Mouse (Mus musculus): Measurements from ENCODE around the gene Ppp1r13b.

Ppp1r13b gene

DNA sequence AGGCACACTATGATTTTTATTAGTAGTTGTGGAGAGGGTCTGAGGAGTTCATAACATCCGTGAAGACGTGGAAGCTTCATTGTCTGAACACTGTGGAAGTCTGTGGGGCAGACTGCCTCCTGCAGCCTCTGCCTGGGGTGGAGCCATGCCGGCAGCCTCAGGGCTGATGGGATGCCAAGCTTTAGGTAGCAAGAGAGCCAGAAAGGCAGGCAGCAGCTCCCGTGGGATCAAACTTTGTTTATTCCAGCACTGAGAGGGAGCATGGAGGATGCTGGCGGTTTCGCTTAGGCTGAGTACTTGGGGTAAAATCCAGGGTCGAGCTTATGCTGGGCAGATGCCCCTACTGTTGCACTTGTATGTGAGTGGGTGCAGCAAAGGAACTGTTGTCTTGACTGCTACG, 110.7 kb downstream of the Ppp1r13b start:
- ChIA-PET POLR2A (interaction anchor here in 2 of 4 experiments (0.5 to 14.5 kb wide), 16 partner anchors 7 to 588 kb away, joined by 3 to 179 read pairs (median 4); partner anchors contain the start of genes Xrcc3 (in 2 of the 2) and Zfyve21 (in 2 of the 2)), CTCF (interaction anchor here in 2 of 4 experiments (0.7 to 1.0 kb wide), 3 partner anchors 18 to 170 kb away, joined by 3 to 4 read pairs (median 3); no protein-coding TSS in a partner anchor)

GRCm38 (mm10) chr12:111795180-111795895, 112.6 kb downstream of the Ppp1r13b start:
- POLR2A ChIA-PET, result interaction anchor here in 3 of 4 experiments (0.7 to 14.5 kb wide), 20 partner anchors 7 to 255 kb away, joined by 3 to 179 read pairs (median 4); partner anchors contain the start of genes Xrcc3 (in 3 of the 3), Zfyve21 (in 3 of the 3), Klc1 (in 1 of the 3) and Mark3 (in 1 of the 3)
- CTCF ChIA-PET, result interaction anchor here in 2 of 4 experiments (0.5 to 1.1 kb wide), 3 partner anchors 16 to 56 kb away, joined by 4 read pairs; no protein-coding TSS in a partner anchor

GRCm38 (mm10) chr12:111794526-111795179, 113.3 kb downstream of the Ppp1r13b start:
- CTCF ChIA-PET, result interaction anchor here in 2 of 4 experiments (0.5 to 1.1 kb wide), 4 partner anchors 15 to 62 kb away, joined by 4 read pairs; no protein-coding TSS in a partner anchor
- POLR2A ChIA-PET, result interaction anchor here in 2 of 4 experiments (0.8 to 14.5 kb wide), 15 partner anchors 7 to 255 kb away, joined by 3 to 179 read pairs (median 8); partner anchors contain the start of genes Mark3 (in 1 of the 2), Xrcc3 (in 1 of the 2) and Zfyve21 (in 1 of the 2)

- CTCF ChIA-PET, result interaction anchor here in 1 of 4 experiments (0.5 to 1.1 kb wide), 3 partner anchors 14 to 77 kb away, joined by 4 read pairs; no protein-coding TSS in a partner anchor
- POLR2A ChIA-PET, result interaction anchor here in 3 of 4 experiments (0.6 to 14.5 kb wide), 13 partner anchors 8 to 646 kb away, joined by 3 to 179 read pairs (median 8); partner anchors contain the start of genes Xrcc3 (in 1 of the 3) and Zfyve21 (in 1 of the 3)
Measured at GRCm38 (mm10) chr12:111794102-111794501, 113.8 kb downstream of the Ppp1r13b start.

DNA sequence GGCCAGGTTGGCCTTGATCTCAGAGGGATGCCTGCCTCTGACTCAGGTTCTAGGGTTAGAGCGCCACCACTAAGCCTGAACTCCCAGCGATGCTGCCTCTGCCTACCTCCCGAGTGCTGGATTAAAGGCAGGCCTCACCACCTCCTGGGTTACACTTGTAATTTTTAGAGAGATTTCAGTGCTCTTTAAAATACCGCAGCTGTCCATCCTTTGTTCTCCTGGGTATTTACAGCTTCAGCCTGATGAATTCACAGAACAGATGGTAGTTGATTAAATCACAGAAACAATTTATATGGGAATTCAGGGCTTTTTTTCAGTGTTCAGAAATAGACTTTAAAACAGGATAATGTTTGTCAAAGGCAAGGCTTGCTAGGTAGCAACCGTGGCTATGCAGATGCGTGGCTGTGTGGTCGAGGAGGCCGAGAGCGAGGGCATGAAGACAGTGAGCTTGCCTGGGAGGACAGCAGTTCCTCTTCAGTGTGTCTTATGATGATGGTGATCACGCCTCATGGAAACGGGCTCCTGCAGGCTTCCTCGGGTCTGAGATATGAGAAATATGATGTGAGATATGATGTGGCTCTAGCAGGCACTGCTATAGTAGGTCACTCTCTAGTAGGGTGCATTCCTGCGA, 116.3 kb downstream of the Ppp1r13b start:
- POLR2A ChIA-PET, result interaction anchor here in 2 of 4 experiments (1.9 to 6.5 kb wide), 4 partner anchors 10 to 26 kb away, joined by 6 to 32 read pairs (median 16); partner anchors contain the start of genes Xrcc3 (in 1 of the 2) and Zfyve21 (in 1 of the 2)
- CTCF ChIA-PET, result interaction anchor here in 1 of 4 experiments (0.5 to 0.6 kb wide), 2 partner anchors 19 to 1138 kb away, joined by 3 read pairs; partner anchors contain the start of gene Jag2

DNA sequence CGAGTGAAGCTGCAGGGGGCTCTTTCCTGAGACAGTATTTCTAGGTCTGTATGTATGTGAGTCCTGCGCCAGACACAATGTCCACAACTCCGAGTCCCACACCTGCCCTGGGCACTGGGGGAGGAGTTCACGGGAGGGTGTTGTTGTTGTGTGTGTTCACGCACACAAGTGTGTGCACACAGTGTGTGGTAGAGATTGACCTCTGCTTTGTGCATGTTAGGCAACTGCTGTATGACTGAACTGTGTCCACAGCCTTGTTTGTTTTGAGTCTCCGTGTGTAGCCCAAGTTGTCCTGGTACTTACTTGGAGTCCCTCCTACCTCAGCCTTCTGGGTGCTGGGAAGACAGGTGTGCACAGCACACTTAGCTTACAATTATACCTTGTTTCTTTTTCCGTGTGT, 117.3 kb downstream of the Ppp1r13b start:
- POLR2A ChIA-PET, result interaction anchor here in 2 of 4 experiments (1.1 to 5.1 kb wide), 7 partner anchors 8 to 46 kb away, joined by 3 to 24 read pairs (median 7); partner anchors contain the start of genes Xrcc3 (in 1 of the 2) and Zfyve21 (in 1 of the 2)
- CTCF ChIA-PET, result interaction anchor here in 1 of 4 experiments (1.2 kb wide), 1 partner anchor 26 kb away, joined by 3 read pairs; no protein-coding TSS in a partner anchor

- CTCF ChIA-PET, result interaction anchor here in 1 of 4 experiments (1.2 kb wide), 1 partner anchor 26 kb away, joined by 3 read pairs; no protein-coding TSS in a partner anchor
- POLR2A ChIA-PET, result interaction anchor here in 2 of 4 experiments (1.0 to 5.1 kb wide), 9 partner anchors 9 to 45 kb away, joined by 3 to 24 read pairs (median 7); partner anchors contain the start of genes Xrcc3 (in 1 of the 2) and Zfyve21 (in 1 of the 2)
Measured at GRCm38 (mm10) chr12:111790090-111790489, 117.8 kb downstream of the Ppp1r13b start.

DNA sequence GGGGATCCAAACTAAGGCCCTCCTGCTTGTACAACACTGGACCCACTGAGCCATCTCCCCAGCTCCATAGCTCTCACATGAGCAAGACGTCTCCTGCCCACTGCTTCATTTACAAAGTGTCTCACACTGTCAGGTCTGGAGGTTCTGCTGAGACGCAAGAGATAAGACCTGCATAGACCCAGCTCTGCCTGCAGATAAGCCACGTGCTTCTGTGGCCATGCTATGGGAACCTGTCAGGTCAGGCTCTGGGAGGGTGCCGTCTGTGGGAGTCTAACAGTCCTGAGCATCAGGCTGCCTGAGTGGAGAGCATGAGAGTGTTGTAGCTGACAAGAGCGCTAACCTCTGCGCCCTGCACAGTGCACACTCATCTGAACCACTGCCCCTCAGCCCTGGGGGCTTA, 120.9 kb downstream of the Ppp1r13b start:
- ChIA-PET POLR2A (interaction anchor here in 3 of 4 experiments (0.6 to 5.1 kb wide), 23 partner anchors 9 to 771 kb away, joined by 3 to 24 read pairs (median 6); partner anchors contain the start of genes Xrcc3 (in 3 of the 3) and Zfyve21 (in 3 of the 3)), CTCF (interaction anchor here (0.6 to 2.4 kb wide), 5 partner anchors 7 to 180 kb away, joined by 3 to 10 read pairs (median 8); partner anchors contain the start of gene Atp5mpl (in 1 of the 4))

DNA sequence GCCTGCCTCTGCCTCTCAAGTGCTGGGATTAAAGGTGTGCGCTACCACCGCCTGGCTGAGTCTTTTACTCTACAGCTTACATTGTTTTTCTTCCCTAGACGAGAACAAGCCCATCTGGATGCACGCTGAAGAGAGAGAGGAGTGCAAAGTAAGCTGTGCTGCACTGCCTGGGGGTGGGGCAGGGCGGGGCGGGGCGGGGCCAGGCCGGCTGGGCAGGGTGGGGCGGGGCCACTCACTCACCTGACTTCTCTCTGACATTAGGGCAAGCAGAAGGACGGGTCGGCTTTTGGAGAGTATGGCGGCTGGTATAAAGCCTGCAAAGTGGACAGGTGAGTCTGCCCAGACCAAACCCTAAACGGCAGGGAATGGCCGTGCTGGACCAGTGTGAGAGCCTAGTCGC, 122.7 kb downstream of the Ppp1r13b start:
- CTCF ChIA-PET, result interaction anchor here in 1 of 4 experiments (0.6 kb wide), 1 partner anchor 76 kb away, joined by 3 read pairs; no protein-coding TSS in a partner anchor

DNA sequence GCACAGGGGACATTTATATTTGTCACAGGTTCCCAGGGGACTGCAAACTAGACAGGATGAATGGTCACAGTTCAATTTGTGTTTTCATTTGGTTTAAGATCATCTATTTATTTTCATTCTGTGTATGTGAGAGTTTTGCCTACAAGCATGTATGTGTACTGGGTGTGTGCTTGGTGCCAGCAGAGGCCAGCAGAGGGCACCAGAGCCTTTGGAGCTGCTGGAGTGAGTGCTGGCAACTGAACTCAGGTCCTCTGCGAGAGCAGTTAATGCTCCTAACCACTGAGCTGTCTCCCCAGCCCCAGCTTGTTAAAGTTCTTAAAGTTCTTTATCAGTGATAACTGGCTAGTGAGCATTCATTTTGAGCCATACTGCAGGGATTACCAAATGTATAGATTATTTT, 128.4 kb downstream of the Ppp1r13b start:
- ChIA-PET POLR2A (interaction anchor here in 2 of 4 experiments (0.7 to 1.5 kb wide), 3 partner anchors 11 to 71 kb away, joined by 3 to 5 read pairs (median 3); partner anchors contain the start of genes Xrcc3 (in 1 of the 2) and Zfyve21 (in 1 of the 2)), CTCF (interaction anchor here (0.6 to 1.5 kb wide), 29 partner anchors 8 to 1318 kb away, joined by 3 to 10 read pairs (median 3); partner anchors contain the start of gene Zfyve21 (in 1 of the 4))

More for the DNA sequence above, 122.7 kb downstream of the Ppp1r13b start:
- POLR2A ChIA-PET, result interaction anchor here in 3 of 4 experiments (0.6 to 4.7 kb wide), 6 partner anchors 10 to 940 kb away, joined by 3 to 22 read pairs (median 4); partner anchors contain the start of genes Xrcc3 (in 1 of the 3) and Zfyve21 (in 1 of the 3)

Data from embryonic stem cell, embryonic (primary cell).